Mouse (Mus musculus) forebrain, embryonic 10.5 days (tissue): ENCODE measurements around the gene Uqcr11. TPM values are rescaled to one million over a fixed set of nuclear protein-coding genes. Genes with fewer than 3 reads are reported as not detected.

Source experiments
- DNase-seq: peaks from one replicate; pipeline ENCODE4 v3.0.0-alpha.2; 2017; ENCODE audit warnings: low spot score; ENCODE audit errors: extremely low spot score
- H3K27ac ChIP-seq: fragments of 300-500 bp; sonication (generic); 2 replicates; pipeline ENCODE4 v1.5.1; 2016; ENCODE audit warnings: mild to moderate bottlenecking
- H3K27me3 ChIP-seq: fragments of 300-500 bp; sonication (generic); 2 replicates; pipeline ENCODE4 v1.6.1; 2016; ENCODE audit warnings: mild to moderate bottlenecking; ENCODE audit not compliant: poor library complexity, severe bottlenecking
- H3K36me3 ChIP-seq: fragments of 300-500 bp; sonication (generic); replicated peaks from 2 replicates; pipeline ENCODE4 v1.6.1; 2016; ENCODE audit warnings: mild to moderate bottlenecking, moderate library complexity
- H3K4me1 ChIP-seq: fragments of 300-500 bp; sonication (generic); 2 replicates; pipeline ENCODE4 v1.6.1; 2016
- H3K4me3 ChIP-seq: fragments of 300-500 bp; sonication (generic); 2 replicates; pipeline ENCODE4 v1.5.1; 2016; ENCODE audit warnings: mild to moderate bottlenecking, moderate library complexity
- H3K9me3 ChIP-seq: fragments of 300-500 bp; sonication (generic); 2 replicates; pipeline ENCODE4 v1.6.1; 2016; ENCODE audit warnings: mild to moderate bottlenecking, moderate library complexity
- WGBS: fragments of 180-500 bp; shearing (Covaris S2); methylation state at CpG from one replicate; pipeline ENCODE4 v1.1.7; 2016; 5-methylcytosine and 5-hydroxymethylcytosine counted together
- polyA plus RNA-seq: library from polyadenylated mRNA; unstranded; fragments of >200 nt; fragmentation: Nextera tagmentation; extraction: Ambion mirVana; gene quantifications from 2 replicates; pipeline ENCODE4 v1.2.1, GENCODE M21; 2016

The Uqcr11 gene
- 625 and 631 TPM in 2 replicates for polyA plus RNA-seq

GRCm38 (mm10) chr10:80406684-80407501 lies at the start of gene Uqcr11:
Gene Uqcr11, minus strand, starts transcription at chr10:80406830.
- Histone ChIP-seq H3K4me3 (peak within 1 kb of the TSS; percentile 90), H3K4me1 (peaks cover 29% of the 10 kb centered on the region), H3K27ac (peak within 1 kb of the TSS; percentile 82), H3K9me3 (peaks cover 4% of the 10 kb centered on the region; the same call in 1 of the 2 replicates), H3K27me3 (no peaks in the 10 kb centered on the region), H3K36me3 (peaks cover 62% of the 10 kb centered on the region)
- peak; percentile 92 for DNase-seq
- 3% methylated on average over 27 of the region's 27 CpGs for WGBS

GRCm38 (mm10) chr10:80455697-80456096 lies 49.1 kb upstream of the Uqcr11 start:
- 88% methylated on average over 5 of the region's 5 CpGs for WGBS
- no peaks in the 10 kb centered on the region for H3K9me3 ChIP-seq
- no peaks in the 10 kb centered on the region for H3K36me3 ChIP-seq
- H3K27ac ChIP-seq: no peak overlapping the region
- no peak for DNase-seq
- H3K4me1 ChIP-seq: peaks cover 5% of the 10 kb centered on the region
- no peak overlapping the region for H3K4me3 ChIP-seq
- H3K27me3 ChIP-seq: peaks cover 21% of the 10 kb centered on the region

- no peak for DNase-seq
- 90% methylated on average over 5 of the region's 5 CpGs for WGBS
- no peaks in the 10 kb centered on the region for H3K9me3 ChIP-seq
Measured at GRCm38 (mm10) chr10:80454781-80455180, 48.2 kb upstream of the Uqcr11 start.

GRCm38 (mm10) chr10:80453601-80454000 lies 47.0 kb upstream of the Uqcr11 start:
- H3K27ac ChIP-seq: 0 out of 2 replicates have a peak overlapping the region, but pooled peaks have one; percentile 45
- peaks cover 24% of the 10 kb centered on the region for H3K27me3 ChIP-seq
- H3K4me3 ChIP-seq: no peak overlapping the region
- H3K9me3 ChIP-seq: no peaks in the 10 kb centered on the region
- H3K4me1 ChIP-seq: peaks cover 11% of the 10 kb centered on the region
- 77% methylated on average over 10 of the region's 10 CpGs for WGBS
- no peak for DNase-seq
- H3K36me3 ChIP-seq: no peaks in the 10 kb centered on the region

More at GRCm38 (mm10) chr10:80454781-80455180, 48.2 kb upstream of the Uqcr11 start:
- Histone ChIP-seq H3K27me3 (peaks cover 23% of the 10 kb centered on the region), H3K4me1 (peaks cover 9% of the 10 kb centered on the region), H3K27ac (no peak overlapping the region), H3K4me3 (no peak overlapping the region), H3K36me3 (no peaks in the 10 kb centered on the region)

GRCm38 (mm10) chr10:80450599-80450998 lies 44.0 kb upstream of the Uqcr11 start:
- no peak overlapping the region for H3K27ac ChIP-seq
- no peaks in the 10 kb centered on the region for H3K9me3 ChIP-seq
- H3K36me3 ChIP-seq: no peaks in the 10 kb centered on the region
- peaks cover 30% of the 10 kb centered on the region for H3K4me1 ChIP-seq
- 12% methylated on average over 6 of the region's 6 CpGs for WGBS
- peaks cover 47% of the 10 kb centered on the region for H3K27me3 ChIP-seq
- peak overlapping the region; percentile 6; the same call in 1 of the 2 replicates for H3K4me3 ChIP-seq
- no peak for DNase-seq

- Histone ChIP-seq H3K4me3 (peak overlapping the region; percentile 32), H3K9me3 (no peaks in the 10 kb centered on the region), H3K4me1 (peaks cover 34% of the 10 kb centered on the region), H3K27me3 (peaks cover 54% of the 10 kb centered on the region), H3K36me3 (no peaks in the 10 kb centered on the region), H3K27ac (no peak overlapping the region)
- WGBS: 7% methylated on average over 26 of the region's 26 CpGs
- DNase-seq: peak; percentile 78
Measured at GRCm38 (mm10) chr10:80445898-80446601, 39.4 kb upstream of the Uqcr11 start.

- H3K27me3 ChIP-seq: peaks cover 48% of the 10 kb centered on the region
Measured at GRCm38 (mm10) chr10:80445052-80445451, 38.4 kb upstream of the Uqcr11 start.

GRCm38 (mm10) chr10:80444339-80445045 lies 37.9 kb upstream of the Uqcr11 start:
- Histone ChIP-seq H3K4me1 (peaks cover 27% of the 10 kb centered on the region), H3K27me3 (peaks cover 48% of the 10 kb centered on the region), H3K4me3 (no peak overlapping the region), H3K27ac (no peak overlapping the region), H3K36me3 (no peaks in the 10 kb centered on the region), H3K9me3 (no peaks in the 10 kb centered on the region)
- DNase-seq: no peak
- WGBS: 62% methylated on average over 5 of the region's 5 CpGs

More at GRCm38 (mm10) chr10:80445052-80445451, 38.4 kb upstream of the Uqcr11 start:
- H3K4me1 ChIP-seq: peaks cover 27% of the 10 kb centered on the region
- H3K27ac ChIP-seq: no peak overlapping the region
- H3K4me3 ChIP-seq: no peak overlapping the region
- DNase-seq: no peak
- WGBS: 50% methylated on average over 1 of the region's 1 CpGs
- H3K9me3 ChIP-seq: no peaks in the 10 kb centered on the region
- H3K36me3 ChIP-seq: no peaks in the 10 kb centered on the region

GRCm38 (mm10) chr10:80443575-80444278 lies 37.1 kb upstream of the Uqcr11 start:
- Histone ChIP-seq H3K4me3 (no peak overlapping the region), H3K36me3 (no peaks in the 10 kb centered on the region), H3K9me3 (no peaks in the 10 kb centered on the region), H3K27ac (no peak overlapping the region), H3K4me1 (peaks cover 26% of the 10 kb centered on the region), H3K27me3 (peaks cover 48% of the 10 kb centered on the region)
- no peak for DNase-seq
- WGBS: 81% methylated on average over 8 of the region's 8 CpGs

GRCm38 (mm10) chr10:80442989-80443388 lies 36.4 kb upstream of the Uqcr11 start:
- 59% methylated on average over 2 of the region's 2 CpGs for WGBS
- Histone ChIP-seq H3K27ac (no peak overlapping the region), H3K36me3 (no peaks in the 10 kb centered on the region), H3K9me3 (no peaks in the 10 kb centered on the region), H3K4me3 (no peak overlapping the region), H3K4me1 (peaks cover 19% of the 10 kb centered on the region), H3K27me3 (peaks cover 45% of the 10 kb centered on the region)
- DNase-seq: no peak

- Histone ChIP-seq H3K36me3 (no peaks in the 10 kb centered on the region), H3K4me3 (no peak overlapping the region), H3K27ac (no peak overlapping the region), H3K4me1 (peaks cover 11% of the 10 kb centered on the region), H3K27me3 (peaks cover 42% of the 10 kb centered on the region), H3K9me3 (no peaks in the 10 kb centered on the region)
- DNase-seq: no peak
- WGBS: 65% methylated on average over 8 of the region's 8 CpGs
Measured at GRCm38 (mm10) chr10:80441598-80441997, 35.0 kb upstream of the Uqcr11 start.

GRCm38 (mm10) chr10:80440031-80440430 lies 33.4 kb upstream of the Uqcr11 start:
- no peak for DNase-seq
- no peak overlapping the region for H3K27ac ChIP-seq
- no peak overlapping the region for H3K4me3 ChIP-seq
- no peaks in the 10 kb centered on the region for H3K36me3 ChIP-seq
- no peaks in the 10 kb centered on the region for H3K9me3 ChIP-seq
- H3K4me1 ChIP-seq: peaks cover 17% of the 10 kb centered on the region
- peaks cover 40% of the 10 kb centered on the region for H3K27me3 ChIP-seq
